Mouse (Mus musculus) induced T-regulatory cell, adult 2 months (primary cell): ENCODE measurements around the gene Slc39a2.
"Not testable (repeated sequence)": the region's sequence is repeated elsewhere in the genome, so short reads cannot be mapped to it uniquely, and the experiment has no call there.

Experiments used
- DNase-seq: peaks from one replicate; pipeline ENCODE4 v3.0.0-alpha.2; 2012; ENCODE audit warnings: low read depth

Gene Slc39a2

DNA sequence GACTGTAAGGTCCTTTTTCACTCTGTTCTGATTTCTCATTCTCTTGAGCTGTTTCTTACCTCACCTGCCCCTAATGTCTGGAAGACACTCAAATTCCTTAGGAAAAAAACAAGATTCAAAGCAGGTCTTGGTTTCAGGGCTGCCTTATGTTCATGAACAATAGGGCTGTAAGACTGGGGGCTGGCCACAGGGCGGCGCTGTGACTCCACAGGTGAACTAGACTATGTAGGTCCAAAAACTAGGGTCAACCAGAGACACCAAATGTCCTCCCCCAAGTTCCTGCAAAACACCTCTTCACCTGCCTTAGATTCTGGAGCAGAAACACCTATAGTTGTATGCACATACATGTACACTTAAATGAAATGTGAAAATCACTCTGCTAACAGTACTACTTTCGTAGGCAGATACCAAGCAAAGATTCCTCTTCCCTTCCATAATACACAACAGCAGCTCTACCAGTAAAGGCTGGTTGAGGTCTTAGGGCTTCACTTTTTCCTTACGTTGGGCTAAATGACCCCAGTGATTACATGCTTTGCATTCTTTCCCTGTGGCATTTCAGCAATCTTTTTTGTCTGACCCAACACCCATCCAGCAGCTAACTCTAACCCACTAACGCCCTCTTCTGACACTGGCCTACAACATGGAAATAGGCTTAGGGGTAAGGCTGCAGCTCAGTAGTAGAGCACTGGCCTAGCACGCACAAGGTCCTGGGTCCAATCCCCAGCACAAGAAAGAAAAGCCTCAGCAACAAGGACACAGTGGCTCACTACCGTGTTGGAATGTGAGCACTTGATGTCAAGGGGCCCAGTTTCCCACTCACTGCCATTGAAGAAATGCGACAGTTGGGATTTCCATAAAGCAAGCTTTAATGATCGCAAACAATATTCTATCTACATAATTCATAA lies 10.4 kb downstream of the Slc39a2 start:
- DNase-seq = peak; percentile 84

DNA sequence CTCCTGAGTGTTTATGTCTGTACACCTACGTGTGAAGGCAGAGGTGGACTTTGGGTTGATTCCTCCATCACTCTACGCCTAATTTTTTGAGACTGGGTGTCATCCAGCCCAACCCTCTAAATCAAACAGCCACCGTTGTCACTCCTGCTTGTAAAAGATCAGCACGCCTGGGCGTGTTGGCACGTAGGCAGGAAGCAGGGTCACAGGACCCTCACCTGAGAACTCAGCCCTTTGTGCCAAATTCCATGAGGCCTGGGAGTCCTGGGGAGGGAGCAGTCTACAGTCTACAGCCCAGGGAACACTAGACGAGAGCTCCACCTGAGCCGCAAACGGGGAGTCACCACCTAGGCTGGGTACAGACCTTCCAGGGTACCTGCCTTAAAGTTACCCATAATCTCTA lies 11.1 kb downstream of the Slc39a2 start:
- no peak for DNase-seq

DNA sequence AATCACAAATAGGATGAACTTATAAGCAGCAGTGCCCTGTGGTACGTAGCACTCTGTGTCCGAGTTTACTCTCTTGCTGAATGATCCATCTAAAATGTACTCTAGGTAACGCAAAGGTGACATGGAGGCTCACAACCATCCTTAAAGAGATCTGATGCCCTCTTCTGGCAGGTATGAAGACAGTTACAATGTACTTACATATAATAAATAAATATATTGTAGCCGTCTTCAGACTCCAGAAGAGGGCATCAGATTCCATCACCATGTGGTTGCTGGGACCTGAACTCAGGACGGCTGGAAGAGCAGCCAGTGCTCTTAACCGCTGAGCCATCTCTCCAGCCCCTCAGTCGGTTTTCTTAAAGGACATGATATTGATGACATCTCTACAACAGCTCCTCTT lies 12.0 kb downstream of the Slc39a2 start:
- DNase-seq = peak; percentile 50

DNA sequence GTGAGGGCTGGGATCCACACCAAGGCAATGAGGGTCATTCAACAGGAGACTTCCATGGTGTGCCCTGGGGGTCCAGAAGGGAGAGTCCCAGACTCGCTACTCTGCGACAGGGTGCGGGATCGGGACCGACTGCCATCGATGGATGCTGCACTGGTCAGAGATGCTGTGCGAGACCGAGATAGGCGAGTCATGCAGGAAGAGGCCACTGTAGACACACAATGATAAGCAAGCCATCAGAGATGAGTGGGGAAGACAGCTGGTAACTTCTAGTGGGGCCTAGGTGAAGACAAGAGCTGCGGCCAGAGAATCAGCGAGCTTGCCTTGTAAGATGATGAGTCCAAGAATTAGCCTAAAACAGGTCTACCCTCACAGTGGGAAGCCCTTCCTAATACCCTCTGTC lies 13.4 kb downstream of the Slc39a2 start:
- DNase-seq = no peak

DNA sequence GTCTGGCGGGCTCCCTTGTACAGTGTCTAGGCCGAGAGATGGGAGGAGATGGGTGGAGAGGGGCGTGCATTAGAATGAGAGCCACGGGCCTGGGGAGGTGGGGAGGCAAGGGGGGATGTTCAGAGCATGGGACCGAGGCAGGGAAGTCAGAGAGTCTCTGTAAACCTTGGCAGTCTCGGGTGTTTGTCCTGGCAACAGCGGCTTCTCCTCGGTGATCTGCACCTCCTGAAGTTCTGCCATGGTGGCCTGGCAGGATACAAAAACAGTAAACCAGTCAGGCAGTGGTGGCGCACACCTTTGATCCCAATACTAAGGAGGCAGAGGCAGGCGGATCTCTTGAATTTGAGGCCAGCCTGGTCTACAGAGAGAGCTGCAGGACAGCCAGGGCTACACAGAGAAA lies 18.6 kb downstream of the Slc39a2 start:
- no peak for DNase-seq

DNA sequence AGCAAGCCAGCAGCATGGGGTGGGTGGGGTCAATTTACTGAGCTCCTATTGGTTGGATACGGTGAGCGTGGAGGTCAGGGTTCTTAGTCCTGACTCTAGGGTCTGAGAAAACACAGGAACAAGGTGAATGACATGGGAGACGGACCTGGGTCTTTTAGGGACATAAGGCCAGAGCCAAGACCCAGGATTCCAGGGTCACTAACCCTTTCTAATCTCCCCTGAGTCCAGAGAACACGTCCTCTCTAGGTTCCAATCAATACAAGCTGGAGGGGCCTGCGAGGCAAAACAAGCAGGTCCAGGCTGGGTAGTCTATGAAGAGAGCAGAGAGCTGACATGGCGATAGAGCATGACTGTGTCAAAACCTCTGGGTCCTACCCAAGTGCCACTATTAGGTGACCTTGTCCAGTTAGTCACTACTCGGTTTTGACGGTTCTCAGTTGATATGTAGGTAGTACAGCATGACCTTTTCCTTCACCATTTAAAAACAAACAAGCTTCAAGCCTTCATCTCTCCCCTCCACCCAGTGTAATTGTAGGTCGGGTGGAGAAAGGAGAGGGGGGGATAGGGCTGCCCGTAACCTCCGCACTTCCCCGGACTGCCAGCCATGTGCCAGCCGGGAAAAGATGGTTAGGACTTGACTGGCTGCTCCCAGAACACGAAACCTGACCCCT lies 19.8 kb downstream of the Slc39a2 start:
- peak; percentile 46 for DNase-seq

DNA sequence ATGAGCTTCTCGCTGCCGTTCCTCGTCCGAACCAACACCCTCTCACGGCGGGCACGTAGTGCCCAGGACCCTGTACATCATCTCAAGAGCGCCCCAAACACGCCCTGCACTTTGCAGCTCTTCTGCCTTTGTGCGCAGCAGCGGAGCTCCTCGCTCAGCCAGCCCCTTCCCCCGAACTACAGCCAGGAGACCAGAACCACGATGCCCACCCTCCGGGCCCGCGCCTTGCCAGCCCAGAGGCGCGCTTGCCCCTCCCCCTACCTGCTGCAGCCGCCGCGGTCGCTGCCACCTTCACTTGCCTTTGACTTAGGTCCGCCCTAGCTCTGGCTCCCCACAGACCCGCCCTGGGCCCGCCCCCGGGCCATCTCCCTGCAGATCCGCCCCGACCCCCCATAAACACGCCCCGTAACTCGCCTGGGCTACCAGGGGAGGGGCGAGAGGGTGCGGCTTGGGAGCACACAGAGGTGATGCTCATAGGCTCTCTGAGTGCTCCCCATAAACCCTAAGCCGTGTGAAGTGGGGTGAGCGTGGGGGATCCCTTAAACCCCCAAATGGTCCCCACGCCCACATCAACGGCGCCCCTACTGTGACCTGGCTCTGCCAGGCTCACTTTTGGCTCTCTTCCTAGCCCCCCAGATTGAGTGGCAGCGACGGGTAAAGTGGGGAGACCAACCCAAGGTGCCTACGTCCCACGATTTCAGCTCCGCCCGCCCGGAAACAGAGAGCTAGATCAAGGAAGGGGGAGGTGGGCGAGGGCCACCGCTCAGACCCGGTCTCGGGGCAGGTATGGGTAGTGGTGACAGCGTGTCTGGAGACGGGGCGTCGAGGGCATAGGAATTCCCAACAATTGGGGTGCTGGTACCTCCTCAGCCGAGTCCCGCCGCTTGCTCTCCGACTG lies 20.6 kb downstream of the Slc39a2 start:
- peak; percentile 97 for DNase-seq

DNA sequence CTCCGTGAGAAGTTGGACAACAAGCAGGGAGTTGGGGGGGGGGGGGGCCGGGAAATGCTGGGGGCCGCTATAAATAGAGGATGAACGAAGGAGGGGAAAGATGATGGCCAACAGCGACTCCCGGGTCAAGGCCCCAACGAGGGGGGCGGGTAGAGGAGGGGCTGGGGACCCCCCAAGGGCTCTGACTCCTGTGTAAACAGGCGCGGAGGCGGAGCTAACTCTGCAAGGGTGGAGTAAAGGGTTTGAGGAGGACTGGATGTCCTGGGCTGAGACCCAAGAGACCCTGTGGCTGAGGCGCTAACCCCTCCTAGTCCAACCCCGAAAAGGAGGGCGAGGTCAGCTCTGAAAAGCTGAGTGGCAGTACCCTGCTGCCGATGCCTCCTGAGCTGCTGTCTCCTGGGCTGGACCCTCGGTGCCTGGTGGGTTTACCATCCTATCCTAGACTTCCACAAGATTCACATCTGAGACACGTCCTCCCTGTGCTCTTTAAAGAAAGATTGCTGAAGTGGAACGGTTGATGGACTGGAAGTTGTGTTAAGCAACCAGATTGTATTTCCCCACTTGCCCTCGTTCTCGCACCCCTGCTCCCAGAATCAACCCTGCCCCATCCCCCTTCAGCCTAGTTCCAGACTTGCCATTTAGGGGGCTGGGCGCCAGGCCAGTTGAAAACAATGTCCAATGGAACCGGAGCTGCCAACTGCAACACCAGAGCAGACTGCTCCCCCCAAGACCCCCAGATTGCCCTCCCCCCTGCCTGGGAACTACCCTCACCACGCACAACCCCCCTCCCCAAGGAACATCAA lies 21.5 kb downstream of the Slc39a2 start, which contains the start of gene Ndrg2:
Gene Ndrg2, minus strand, starts transcription at position 199 of the 803 bp plus-strand sequence.
- peak; percentile 76 for DNase-seq

DNA sequence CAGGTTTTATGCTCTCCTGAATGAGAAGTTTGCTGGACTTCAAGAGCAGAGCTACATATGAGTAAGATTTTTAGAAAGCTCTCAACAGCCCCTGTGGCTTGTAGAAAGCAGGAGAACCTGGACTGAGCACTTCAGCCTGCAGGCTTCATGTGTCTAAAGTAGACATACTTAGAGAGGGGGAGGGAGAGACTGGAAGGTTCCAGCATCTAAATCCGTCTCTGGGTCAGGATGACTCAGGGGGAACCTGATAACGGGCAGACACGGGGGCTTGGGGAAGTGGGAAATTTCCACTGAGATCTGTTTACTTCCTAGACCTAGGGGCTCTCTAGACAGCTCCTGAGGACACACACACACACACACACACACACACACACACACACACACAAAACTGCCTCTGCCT lies 22.3 kb downstream of the Slc39a2 start:
- DNase-seq = peak; percentile 20

DNA sequence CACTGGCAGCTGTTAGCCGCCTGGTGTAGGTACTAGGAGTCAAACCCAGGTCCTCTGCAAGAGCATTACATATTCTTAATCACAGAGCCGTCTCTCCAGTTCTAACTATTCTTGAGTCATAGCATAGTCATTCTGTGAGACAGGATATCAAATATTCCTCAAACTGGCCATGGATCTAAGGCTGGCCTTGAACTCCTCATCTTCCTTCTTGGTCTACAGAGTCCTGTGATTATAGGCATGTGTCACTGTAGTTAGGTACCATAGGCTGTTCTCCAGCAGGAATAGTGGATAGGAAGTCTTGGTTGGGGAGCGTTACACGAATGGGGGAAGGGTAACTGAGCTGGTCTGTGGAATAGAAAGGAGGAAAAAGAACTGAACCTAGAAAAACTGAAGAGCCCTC lies 23.9 kb downstream of the Slc39a2 start:
- DNase-seq = no peak

DNA sequence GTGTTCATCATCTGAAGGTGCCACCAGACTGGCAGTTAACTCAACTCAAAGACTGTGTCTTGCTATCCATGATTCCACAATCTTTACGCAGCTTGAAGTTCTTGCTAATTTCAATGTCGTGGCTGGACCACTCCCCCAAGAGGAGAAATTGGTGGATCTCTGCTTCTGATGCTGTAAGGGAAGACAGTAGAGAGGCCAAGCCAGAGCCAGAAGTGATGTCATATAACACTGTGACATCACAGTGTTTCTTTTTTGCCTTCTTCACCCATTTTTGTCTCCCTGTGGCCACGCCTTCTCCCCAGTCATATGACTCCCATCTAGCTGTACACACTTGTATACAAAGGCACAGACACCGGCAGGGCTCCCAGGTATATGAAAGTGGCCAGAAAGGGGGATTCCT lies 25.4 kb downstream of the Slc39a2 start, which contains the start of gene Tppp2:
Gene Tppp2, plus strand, starts transcription at position 301 of the 400 bp plus-strand sequence.
- DNase-seq = no peak

DNA sequence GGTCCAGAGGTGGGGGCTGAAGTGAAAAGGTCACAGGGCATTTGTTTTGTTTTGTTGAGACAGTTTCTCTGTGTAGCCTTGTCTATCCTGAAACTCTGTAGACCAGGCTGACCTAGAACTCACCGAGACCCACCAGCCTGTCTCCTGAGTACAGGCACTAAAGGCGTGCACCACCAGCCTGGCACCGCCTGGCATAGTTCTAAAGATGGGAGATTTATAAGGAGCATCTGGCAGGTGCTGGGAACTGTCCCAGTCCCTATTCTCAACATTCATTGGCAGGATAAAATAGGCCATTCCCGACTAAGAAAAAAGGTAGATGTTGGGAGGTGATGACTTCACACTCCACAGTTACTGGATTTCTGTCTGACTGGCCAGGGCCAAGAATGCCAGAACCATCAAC lies 26.3 kb downstream of the Slc39a2 start:
- DNase-seq = no peak

DNA sequence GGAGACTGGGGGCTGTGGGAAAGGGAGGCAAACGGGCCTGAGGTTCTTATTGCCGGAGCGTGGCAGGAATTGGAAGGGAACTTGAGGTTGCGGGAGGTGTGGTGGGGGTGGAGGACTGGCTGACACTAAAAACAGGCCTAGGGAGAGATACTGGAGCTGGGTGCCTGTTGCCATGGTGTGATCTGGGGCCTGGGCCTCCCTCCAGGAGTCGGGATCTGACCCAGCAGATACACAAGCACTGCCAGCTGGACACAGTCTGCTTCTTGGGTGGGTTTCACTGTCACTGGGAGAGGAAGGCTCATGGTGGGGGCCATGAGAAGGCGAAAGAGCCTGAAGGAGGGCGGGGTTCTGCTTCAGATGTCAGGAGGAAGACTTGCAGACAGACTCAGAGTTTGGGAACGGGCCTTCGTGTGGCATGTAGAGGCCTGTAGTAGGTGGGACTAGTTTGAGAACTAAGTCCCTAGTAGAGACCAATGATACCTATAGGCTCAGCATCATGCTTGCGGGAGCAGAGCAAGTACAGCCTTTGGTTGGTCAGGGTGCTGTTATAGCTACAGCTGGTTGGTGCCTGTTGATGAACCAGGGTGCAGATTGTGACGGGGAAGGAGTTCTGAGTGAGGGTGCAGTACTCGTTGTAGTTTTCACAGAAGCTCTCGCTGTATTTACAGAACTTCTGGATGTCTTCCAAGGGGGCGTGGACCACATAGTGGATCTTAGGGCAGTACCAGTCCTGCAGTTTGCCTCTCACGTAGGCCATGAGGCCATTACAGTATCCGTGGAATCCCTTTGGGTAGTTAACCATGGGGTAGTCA lies 29.3 kb downstream of the Slc39a2 start:
- DNase-seq = no peak

DNA sequence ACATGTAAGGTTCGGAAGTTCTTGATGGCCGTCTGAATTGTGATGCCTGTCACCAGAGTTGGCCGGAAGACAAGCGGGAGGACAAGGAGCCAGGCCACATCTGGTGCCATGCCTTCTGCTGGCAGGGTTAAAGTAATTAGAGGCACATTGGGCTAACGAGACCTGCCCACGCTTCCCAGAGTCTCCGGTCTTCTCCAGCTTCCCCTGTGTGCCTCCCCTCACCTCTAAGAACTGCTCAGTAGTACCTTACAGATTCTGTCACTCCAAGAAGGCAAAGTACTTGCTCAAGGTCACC lies 29.8 kb downstream of the Slc39a2 start, which contains the start of gene Rnase13:
Gene Rnase13, minus strand, starts transcription at position 203 of the 295 bp plus-strand sequence.
- no peak for DNase-seq

DNA sequence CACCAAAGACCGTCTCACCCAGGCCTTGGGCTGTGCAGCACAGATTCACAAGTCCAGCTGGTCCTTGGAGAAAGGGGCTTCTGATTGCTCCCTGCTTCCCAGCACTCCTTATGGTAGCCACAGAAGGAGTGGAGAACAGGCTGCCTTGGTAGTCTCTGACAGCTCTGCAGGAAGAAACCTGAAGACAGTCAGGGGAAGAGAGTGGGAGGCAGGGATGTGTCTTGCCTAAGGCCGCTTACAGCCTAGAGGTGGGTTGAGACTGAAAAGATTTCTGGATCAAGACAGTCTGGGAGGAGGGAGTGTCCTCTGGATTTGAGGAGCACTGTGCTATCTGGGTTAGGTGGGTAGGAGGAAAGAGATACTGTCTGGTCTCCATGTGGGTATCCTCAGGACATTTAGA lies 30.2 kb downstream of the Slc39a2 start:
- DNase-seq = no peak

DNA sequence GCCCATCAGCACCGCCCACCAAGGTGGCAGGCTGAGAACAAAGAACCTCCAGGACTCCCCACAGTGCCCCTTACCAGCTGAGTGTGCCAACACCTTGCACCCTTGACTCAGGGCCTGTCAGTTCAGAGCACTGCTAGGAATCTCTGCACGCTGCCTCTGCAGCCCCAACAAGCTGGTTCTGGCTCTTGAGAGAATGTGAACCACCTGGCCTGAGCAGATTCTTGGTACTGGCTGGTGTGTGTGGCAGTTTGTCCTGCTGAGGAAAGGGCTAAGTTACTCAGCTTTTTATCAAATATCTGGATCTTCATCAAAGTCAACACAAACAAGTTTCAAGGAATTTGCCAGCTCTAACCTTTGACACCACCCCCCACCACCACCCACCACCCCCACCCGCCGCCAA lies 30.8 kb downstream of the Slc39a2 start:
- no peak for DNase-seq

DNA sequence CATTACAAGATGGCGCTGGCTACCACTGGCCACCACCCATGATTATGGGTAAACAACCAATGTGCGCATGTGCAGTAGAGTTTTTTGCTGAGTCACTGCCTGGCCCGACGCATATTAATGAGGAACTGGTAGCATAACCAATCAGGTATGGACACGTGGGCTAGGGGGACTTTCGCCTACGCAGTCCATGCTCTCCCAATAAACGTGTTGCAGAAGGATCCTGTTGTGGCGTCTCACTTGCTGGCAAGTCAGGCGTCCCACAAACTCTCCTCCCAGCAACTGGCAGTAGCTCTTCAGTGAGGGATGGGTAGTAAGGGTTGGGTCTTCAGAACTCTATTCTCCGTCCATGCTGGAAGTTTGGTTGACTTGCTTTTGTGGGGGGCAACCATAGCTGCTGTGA lies 34.2 kb downstream of the Slc39a2 start:
- DNase-seq = not testable (repeated sequence)

DNA sequence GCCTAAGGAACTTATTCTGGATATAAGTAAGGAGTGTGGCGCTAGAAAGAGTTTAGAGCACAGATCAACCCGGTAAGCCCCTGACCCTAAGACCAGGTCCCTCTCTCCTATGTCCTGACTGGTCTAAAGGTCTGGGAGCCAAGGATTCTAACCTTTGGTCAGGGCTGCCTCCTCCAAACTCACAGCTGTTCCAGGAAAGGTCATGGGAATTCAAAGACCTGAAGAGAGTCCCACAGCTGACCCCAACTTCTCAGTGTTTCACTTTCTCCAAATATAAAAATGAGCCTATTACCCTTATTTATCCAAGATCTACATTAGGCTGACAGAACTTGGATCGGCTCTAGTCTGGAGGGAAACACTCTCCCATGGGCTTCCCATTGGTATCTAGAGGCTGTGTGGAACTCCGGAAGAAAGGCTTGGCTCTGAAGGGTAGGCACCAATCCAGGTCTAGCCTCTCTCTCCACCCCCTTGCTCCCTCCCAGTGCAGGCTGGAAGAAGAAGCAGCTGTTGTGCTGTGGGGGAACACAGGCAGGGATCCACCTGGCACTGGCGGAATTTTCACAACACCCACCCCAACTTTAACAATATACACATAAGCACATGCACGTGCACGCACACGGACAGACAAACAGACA lies 36.7 kb downstream of the Slc39a2 start:
- DNase-seq = no peak

DNA sequence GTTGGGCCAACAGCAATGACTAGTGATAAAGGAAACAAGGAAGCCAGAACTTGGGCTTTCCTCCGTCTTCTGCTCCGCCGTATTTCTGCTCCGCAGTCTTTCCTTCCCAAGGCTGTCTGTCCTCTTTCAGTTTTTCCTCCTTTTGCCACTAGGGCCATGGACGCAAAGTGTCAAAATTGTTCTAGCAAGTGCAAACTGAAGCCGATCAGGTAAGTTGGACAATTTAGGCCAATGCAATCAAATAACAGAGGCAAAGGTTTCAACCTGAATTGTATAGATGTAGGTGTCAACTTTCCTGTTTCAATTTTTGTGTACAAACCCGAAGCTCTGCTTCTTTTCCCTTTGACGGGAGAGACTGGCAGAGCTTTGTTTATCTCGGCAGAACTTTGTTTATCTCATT lies 37.3 kb downstream of the Slc39a2 start:
- no peak for DNase-seq

DNA sequence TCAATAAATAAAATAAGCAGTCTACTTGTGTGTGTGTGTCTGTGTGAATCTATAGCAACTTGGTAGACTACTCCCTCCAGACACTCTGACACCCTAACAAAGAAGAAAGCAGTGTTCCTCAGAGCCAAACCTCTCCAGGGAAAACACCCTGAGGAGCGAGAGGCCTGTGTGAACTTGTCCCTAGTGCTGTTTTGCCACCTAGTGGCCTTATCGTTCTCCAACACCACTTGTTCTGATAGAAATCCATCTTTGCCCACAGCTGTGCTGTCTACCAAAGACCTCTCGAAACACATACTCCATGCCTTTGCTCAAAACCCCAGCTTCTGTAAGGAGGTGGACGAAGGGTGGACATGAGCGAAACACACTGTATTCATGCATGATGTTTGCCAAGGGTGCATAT lies 38.1 kb downstream of the Slc39a2 start:
- peak; percentile 69 for DNase-seq
